Mouse (Mus musculus): Measurements from ENCODE around the gene Car5a. TPM values are rescaled to one million over a fixed set of nuclear protein-coding genes. Genes with fewer than 3 reads are reported as not detected.

The Car5a gene
- not detected in 2 replicates for polyA plus RNA-seq (2015; fragmentation: Nextera tagmentation; extraction: Ambion mirVana)

DNA sequence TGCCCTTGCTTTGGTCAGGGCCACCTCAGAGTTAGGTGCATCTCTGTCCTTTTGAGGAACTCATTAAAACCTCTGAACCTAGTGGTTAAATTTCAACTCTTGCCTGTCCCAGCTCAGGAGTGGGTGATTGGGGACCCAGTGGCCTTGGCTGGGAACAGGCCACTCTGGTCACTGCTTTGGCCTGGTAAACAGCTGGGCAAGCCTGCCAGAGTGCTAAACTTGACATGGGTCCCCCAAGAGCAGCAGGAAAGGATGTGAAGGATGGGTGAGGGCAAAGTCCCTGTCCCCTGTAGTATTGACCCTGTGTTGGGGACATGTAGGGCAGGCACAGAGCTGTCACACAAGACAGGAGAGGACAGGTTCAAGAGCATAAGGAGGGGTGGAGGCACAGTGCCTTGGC lies at the start of gene Car5a:
Car5a (minus strand) TSS at position 74 of the 400 bp plus-strand sequence.
- Histone ChIP-seq H3K4me1 (replicated peaks) (peaks cover 27% of the 10 kb centered on the region), H3K4me3 (no peak within 1 kb of the TSS), H3K36me3 (no peaks in the 10 kb centered on the region), H3K9ac (no peak within 1 kb of the TSS), H3K4me2 (no peak within 1 kb of the TSS), H3K27ac (no peak within 1 kb of the TSS), H3K9me3 (replicated peaks) (no peaks in the 10 kb centered on the region), H3K27me3 (no peaks in the 10 kb centered on the region)
- ATAC-seq (replicated peaks; ENCODE audit: insufficient number of reproducible peaks, insufficient read depth, low FRiP score, low read depth), result no peak

DNA sequence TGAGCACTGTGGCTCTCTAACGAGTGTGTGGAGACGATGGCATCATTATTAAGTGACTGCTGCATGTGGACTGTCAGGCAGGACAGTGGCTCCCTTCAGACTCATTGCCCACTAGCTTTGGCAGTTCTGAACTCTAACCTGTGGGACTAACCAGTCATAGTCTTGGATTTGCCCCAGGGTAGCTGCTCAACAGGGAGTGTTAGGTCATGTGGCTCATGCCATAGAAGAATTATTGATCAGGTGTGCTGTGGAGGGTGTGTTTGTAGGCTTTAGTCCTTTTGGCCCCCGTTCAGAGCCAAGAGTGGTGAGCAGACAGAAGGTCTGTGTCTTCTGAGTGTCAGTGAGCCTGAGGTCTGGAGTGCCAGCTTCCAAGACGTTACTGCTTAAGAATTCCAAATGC lies 48.2 kb upstream of the Car5a start:
- Histone ChIP-seq H3K4me3 (no peak overlapping the region), H3K9ac (no peak overlapping the region), H3K9me3 (replicated peaks) (no peaks in the 10 kb centered on the region), H3K36me3 (peaks cover 32% of the 10 kb centered on the region), H3K27ac (no peak overlapping the region), H3K4me1 (replicated peaks) (no peaks in the 10 kb centered on the region; the same call in 1 of the 2 replicates), H3K4me2 (no peak overlapping the region), H3K27me3 (no peaks in the 10 kb centered on the region)
- 78% methylated on average over 4 of the region's 4 CpGs for WGBS
- ATAC-seq (replicated peaks; ENCODE audit: insufficient number of reproducible peaks, insufficient read depth, low FRiP score, low read depth), result no peak

GRCm38 (mm10) chr8:121991611-121992010 lies 46.9 kb upstream of the Car5a start:
- Histone ChIP-seq H3K27ac (no peak overlapping the region), H3K36me3 (peaks cover 20% of the 10 kb centered on the region)
- 83% methylated on average over 7 of the region's 7 CpGs for WGBS

DNA sequence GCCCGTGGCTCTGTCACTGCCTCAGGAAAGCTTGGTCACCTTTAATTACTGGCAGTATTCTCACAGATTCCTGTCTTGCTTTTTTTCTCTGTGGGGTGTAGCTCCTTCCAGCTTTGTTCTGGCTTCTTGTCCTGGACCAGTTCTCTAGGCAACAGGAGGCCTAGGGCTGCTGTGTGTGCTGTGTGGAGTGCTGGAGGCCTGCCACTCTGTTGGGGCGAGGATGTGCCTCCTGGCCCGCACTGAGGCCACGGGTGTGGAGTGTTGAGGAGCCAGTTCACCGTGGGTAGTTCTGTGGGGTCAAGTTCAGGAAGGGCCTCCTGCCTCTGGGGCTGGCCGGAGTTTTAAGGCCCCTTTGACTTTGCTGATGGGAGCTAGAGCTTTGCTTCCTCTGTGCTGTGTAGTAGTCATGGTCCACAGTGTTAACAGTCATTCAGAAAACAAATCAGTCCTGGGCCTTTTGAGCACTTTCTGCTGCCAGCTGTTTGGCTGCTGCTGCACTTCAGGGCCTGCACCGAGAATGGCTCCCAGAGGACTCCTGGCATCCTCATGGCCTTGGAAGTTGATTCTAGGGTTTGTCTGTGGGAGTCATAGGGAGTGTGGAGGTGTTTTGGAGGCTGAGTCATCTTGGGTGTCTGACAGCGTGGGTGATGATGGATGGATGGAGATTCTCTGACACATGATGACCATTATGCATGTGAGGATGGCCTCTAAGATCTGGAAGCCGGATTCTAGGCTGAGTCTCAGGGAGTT lies 46.0 kb upstream of the Car5a start:
- no peak for ATAC-seq (replicated peaks; ENCODE audit: insufficient number of reproducible peaks, insufficient read depth, low FRiP score, low read depth)
- Histone ChIP-seq H3K27ac (no peak overlapping the region), H3K36me3 (peaks cover 25% of the 10 kb centered on the region), H3K4me1 (replicated peaks) (no peaks in the 10 kb centered on the region; the same call in 1 of the 2 replicates), H3K27me3 (no peaks in the 10 kb centered on the region), H3K4me3 (no peak overlapping the region), H3K9ac (no peak overlapping the region), H3K4me2 (no peak overlapping the region), H3K9me3 (replicated peaks) (no peaks in the 10 kb centered on the region)
- WGBS, result 76% methylated on average over 9 of the region's 9 CpGs

More at GRCm38 (mm10) chr8:121991611-121992010, 46.9 kb upstream of the Car5a start:
- no peaks in the 10 kb centered on the region for H3K9me3 ChIP-seq (replicated peaks)
- no peak overlapping the region for H3K9ac ChIP-seq
- no peaks in the 10 kb centered on the region for H3K27me3 ChIP-seq
- no peak for ATAC-seq (replicated peaks; ENCODE audit: insufficient number of reproducible peaks, insufficient read depth, low FRiP score, low read depth)
- H3K4me2 ChIP-seq, result no peak overlapping the region
- no peaks in the 10 kb centered on the region; the same call in 1 of the 2 replicates for H3K4me1 ChIP-seq (replicated peaks)
- H3K4me3 ChIP-seq, result no peak overlapping the region

DNA sequence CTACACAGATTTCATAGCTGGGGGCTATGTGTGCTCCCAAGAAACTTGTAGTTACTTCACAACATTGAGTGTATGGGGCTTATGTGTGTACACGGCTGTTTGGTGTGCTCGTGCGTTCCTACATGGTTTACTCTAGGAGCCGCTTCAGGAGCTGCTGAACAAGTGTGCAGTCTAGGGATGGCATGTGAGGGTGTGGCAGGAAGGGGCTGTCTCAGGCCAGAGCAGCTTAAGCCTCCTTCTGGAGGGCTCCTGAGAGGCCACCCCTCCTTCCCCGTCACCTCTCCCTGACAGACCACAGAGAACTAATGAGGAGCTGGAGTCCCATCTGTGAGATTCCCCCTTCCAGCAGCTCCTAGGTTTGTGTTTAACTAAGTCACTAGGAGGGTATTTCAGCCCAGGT lies 43.2 kb upstream of the Car5a start:
- no peaks in the 10 kb centered on the region for H3K9me3 ChIP-seq (replicated peaks)
- H3K4me1 ChIP-seq (replicated peaks), result no peaks in the 10 kb centered on the region
- peaks cover 36% of the 10 kb centered on the region for H3K36me3 ChIP-seq
- H3K27me3 ChIP-seq, result no peaks in the 10 kb centered on the region
- ATAC-seq (replicated peaks; ENCODE audit: insufficient number of reproducible peaks, insufficient read depth, low FRiP score, low read depth), result no peak
- WGBS, result 88% methylated on average over 5 of the region's 5 CpGs
- no peak overlapping the region for H3K27ac ChIP-seq
- no peak overlapping the region for H3K9ac ChIP-seq
- no peak overlapping the region for H3K4me2 ChIP-seq
- H3K4me3 ChIP-seq, result no peak overlapping the region

GRCm38 (mm10) chr8:121985673-121986072 lies 41.0 kb upstream of the Car5a start:
- no peak for ATAC-seq (replicated peaks; ENCODE audit: insufficient number of reproducible peaks, insufficient read depth, low FRiP score, low read depth)
- H3K4me1 ChIP-seq (replicated peaks), result 0 out of 2 replicates have a peak, but pooled peaks cover 3% of the 10 kb centered on the region
- WGBS, result 97% methylated on average over 3 of the region's 3 CpGs
- peaks cover 36% of the 10 kb centered on the region for H3K36me3 ChIP-seq
- no peak overlapping the region for H3K9ac ChIP-seq
- no peak overlapping the region for H3K4me3 ChIP-seq
- H3K4me2 ChIP-seq, result no peak overlapping the region
- H3K27me3 ChIP-seq, result no peaks in the 10 kb centered on the region
- no peak overlapping the region for H3K27ac ChIP-seq
- no peaks in the 10 kb centered on the region for H3K9me3 ChIP-seq (replicated peaks)

DNA sequence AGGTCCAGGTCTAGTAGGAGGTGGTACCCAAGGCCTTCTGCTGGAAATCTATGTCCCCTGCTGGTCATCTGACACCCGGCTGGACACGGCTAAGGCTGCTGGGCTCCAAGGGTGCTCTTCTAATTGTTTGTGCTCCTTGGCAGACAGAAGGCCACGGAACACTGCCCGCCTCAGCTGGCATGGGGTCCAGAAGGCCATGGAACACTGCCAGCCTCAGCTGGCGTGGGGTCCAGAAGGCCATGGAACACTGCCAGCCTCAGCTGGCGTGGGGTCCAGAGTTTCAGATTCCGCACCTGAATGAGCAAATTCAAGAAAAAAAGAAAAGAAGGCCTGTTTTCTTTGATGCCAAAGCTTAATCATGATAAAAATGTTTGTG lies 36.8 kb upstream of the Car5a start:
- Histone ChIP-seq H3K9ac (no peak overlapping the region), H3K4me2 (no peak overlapping the region), H3K27ac (no peak overlapping the region), H3K27me3 (no peaks in the 10 kb centered on the region), H3K4me3 (no peak overlapping the region), H3K4me1 (replicated peaks) (0 out of 2 replicates have a peak, but pooled peaks cover 3% of the 10 kb centered on the region), H3K36me3 (peaks cover 49% of the 10 kb centered on the region), H3K9me3 (replicated peaks) (no peaks in the 10 kb centered on the region)
- ATAC-seq (replicated peaks; ENCODE audit: insufficient number of reproducible peaks, insufficient read depth, low FRiP score, low read depth), result no peak
- WGBS, result 75% methylated on average over 7 of the region's 7 CpGs

- ATAC-seq (replicated peaks; ENCODE audit: insufficient number of reproducible peaks, insufficient read depth, low FRiP score, low read depth), result no peak
- H3K36me3 ChIP-seq, result peaks cover 51% of the 10 kb centered on the region
- no peak overlapping the region for H3K27ac ChIP-seq
Observed at GRCm38 (mm10) chr8:121980792-121981519, 36.3 kb upstream of the Car5a start.

DNA sequence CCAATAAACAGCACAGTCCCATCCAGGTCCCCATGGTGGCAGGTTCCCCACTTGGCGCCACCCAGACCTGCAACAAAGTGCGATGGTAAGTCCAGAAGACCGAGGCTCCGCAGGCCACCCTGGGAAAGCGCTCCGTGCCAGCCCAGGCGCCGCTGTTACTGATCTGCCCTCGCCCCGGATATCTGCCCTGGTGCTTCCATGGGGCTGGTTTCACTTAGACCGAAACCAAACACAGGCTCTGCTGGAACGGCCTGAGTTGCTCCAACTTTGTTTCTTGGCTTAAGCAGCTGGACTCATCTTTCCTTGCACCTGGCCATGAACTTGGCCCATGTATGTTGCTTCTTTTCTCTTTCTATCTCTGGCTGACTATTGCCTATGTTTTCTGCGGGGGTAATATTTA lies 34.0 kb upstream of the Car5a start:
- 0 out of 2 replicates have a peak, but pooled peaks cover 3% of the 10 kb centered on the region for H3K4me1 ChIP-seq (replicated peaks)
- H3K27me3 ChIP-seq, result no peaks in the 10 kb centered on the region
- no peak overlapping the region for H3K9ac ChIP-seq
- ATAC-seq (replicated peaks; ENCODE audit: insufficient number of reproducible peaks, insufficient read depth, low FRiP score, low read depth), result no peak
- WGBS, result 94% methylated on average over 13 of the region's 13 CpGs
- H3K27ac ChIP-seq, result no peak overlapping the region
- no peaks in the 10 kb centered on the region for H3K9me3 ChIP-seq (replicated peaks)
- no peak overlapping the region for H3K4me3 ChIP-seq
- no peak overlapping the region for H3K4me2 ChIP-seq
- H3K36me3 ChIP-seq, result peaks cover 63% of the 10 kb centered on the region

More at GRCm38 (mm10) chr8:121980792-121981519, 36.3 kb upstream of the Car5a start:
- H3K4me2 ChIP-seq, result no peak overlapping the region
- no peaks in the 10 kb centered on the region for H3K9me3 ChIP-seq (replicated peaks)
- no peak overlapping the region for H3K4me3 ChIP-seq
- no peak overlapping the region for H3K9ac ChIP-seq
- H3K27me3 ChIP-seq, result no peaks in the 10 kb centered on the region
- H3K4me1 ChIP-seq (replicated peaks), result 0 out of 2 replicates have a peak, but pooled peaks cover 3% of the 10 kb centered on the region
- WGBS, result 79% methylated on average over 11 of the region's 11 CpGs

- no peak; the same call in 1 of the 2 replicates for ATAC-seq (replicated peaks; ENCODE audit: insufficient number of reproducible peaks, insufficient read depth, low FRiP score, low read depth)
- Histone ChIP-seq H3K9ac (no peak overlapping the region), H3K27me3 (no peaks in the 10 kb centered on the region), H3K36me3 (peaks cover 57% of the 10 kb centered on the region), H3K4me2 (no peak overlapping the region), H3K4me3 (no peak overlapping the region), H3K27ac (no peak overlapping the region), H3K4me1 (replicated peaks) (0 out of 2 replicates have a peak, but pooled peaks cover 3% of the 10 kb centered on the region), H3K9me3 (replicated peaks) (no peaks in the 10 kb centered on the region)
- 67% methylated on average over 8 of the region's 8 CpGs for WGBS
Observed at GRCm38 (mm10) chr8:121977819-121978590, 33.3 kb upstream of the Car5a start.

- no peak overlapping the region for H3K4me2 ChIP-seq
- no peaks in the 10 kb centered on the region for H3K9me3 ChIP-seq (replicated peaks)
- H3K9ac ChIP-seq, result no peak overlapping the region
- peaks cover 35% of the 10 kb centered on the region for H3K36me3 ChIP-seq
- no peak overlapping the region for H3K27ac ChIP-seq
- no peaks in the 10 kb centered on the region for H3K27me3 ChIP-seq
- WGBS, result 88% methylated on average over 27 of the region's 28 CpGs
- no peak for ATAC-seq (replicated peaks; ENCODE audit: insufficient number of reproducible peaks, insufficient read depth, low FRiP score, low read depth)
- no peak overlapping the region for H3K4me3 ChIP-seq
- peaks cover 3% of the 10 kb centered on the region; the same call in 1 of the 2 replicates for H3K4me1 ChIP-seq (replicated peaks)
Observed at GRCm38 (mm10) chr8:121973906-121974305, 29.2 kb upstream of the Car5a start.

Data from heart, embryonic 15.5 days (tissue).